Mouse (Mus musculus): ENCODE measurements around the gene Rpl6. TPM values are rescaled to one million over a fixed set of nuclear protein-coding genes. Genes with fewer than 3 reads are reported as not detected.

Rpl6 gene
- polyA plus RNA-seq, 1 experiment from 2014 or later, result 377 TPM

- Histone ChIP-seq H3K4me1 (replicated peaks) (peaks cover 43% of the 10 kb centered on the region), H3K4me2 (no peak overlapping the region), H3K4me3 (no peak overlapping the region), H3K9ac (no peak overlapping the region), H3K27ac (ENCODE audit: poor library complexity, severe bottlenecking) (peak overlapping the region; percentile 8; the same call in 1 of the 2 replicates), H3K9me3 (replicated peaks) (no peaks in the 10 kb centered on the region), H3K36me3 (no peaks in the 10 kb centered on the region), H3K27me3 (replicated peaks) (no peaks in the 10 kb centered on the region)
- WGBS, result 74% methylated on average over 1 of the region's 1 CpGs
- ATAC-seq (ENCODE audit: insufficient number of reproducible peaks, low FRiP score), result peak; percentile 79
These were observed 38.4 kb downstream of the Rpl6 start for GRCm38 (mm10) chr5:121242701-121243100.

- Histone ChIP-seq H3K9ac (no peak overlapping the region), H3K36me3 (no peaks in the 10 kb centered on the region), H3K4me1 (replicated peaks) (peaks cover 46% of the 10 kb centered on the region), H3K27ac (ENCODE audit: poor library complexity, severe bottlenecking) (no peak overlapping the region), H3K4me3 (no peak overlapping the region), H3K27me3 (replicated peaks) (no peaks in the 10 kb centered on the region), H3K9me3 (replicated peaks) (no peaks in the 10 kb centered on the region), H3K4me2 (no peak overlapping the region)
- WGBS, result 84% methylated on average over 1 of the region's 1 CpGs
- no peak for ATAC-seq (ENCODE audit: insufficient number of reproducible peaks, low FRiP score)
These were observed 39.5 kb downstream of the Rpl6 start for GRCm38 (mm10) chr5:121243676-121244364.

GRCm38 (mm10) chr5:121244365-121244731 lies 40.1 kb downstream of the Rpl6 start:
- Histone ChIP-seq H3K27ac (ENCODE audit: poor library complexity, severe bottlenecking) (no peak overlapping the region), H3K4me1 (replicated peaks) (peaks cover 49% of the 10 kb centered on the region)
- WGBS, result 72% methylated on average over 5 of the region's 5 CpGs

DNA sequence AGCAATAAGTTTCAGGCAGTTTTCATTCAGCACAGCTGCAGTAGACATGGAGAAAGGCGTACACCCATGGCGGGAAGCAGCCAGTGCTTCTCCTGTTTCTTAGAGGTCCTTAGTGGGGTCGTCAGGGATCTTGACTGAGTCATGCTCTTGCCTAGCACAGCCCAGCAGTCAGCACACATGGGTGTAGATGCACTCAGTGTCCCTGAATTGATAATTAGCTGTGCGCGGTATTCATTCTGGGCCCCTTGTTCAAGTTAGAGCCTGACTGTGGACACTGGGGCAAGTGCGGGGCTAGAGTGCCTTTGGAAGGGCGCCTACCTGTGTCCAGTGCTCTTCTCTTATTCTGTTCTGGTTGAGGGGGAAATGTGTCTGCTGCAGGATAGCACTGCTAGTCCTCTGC lies 40.9 kb downstream of the Rpl6 start:
- no peaks in the 10 kb centered on the region for H3K27me3 ChIP-seq (replicated peaks)
- H3K4me3 ChIP-seq, result no peak overlapping the region
- no peak overlapping the region for H3K27ac ChIP-seq (ENCODE audit: poor library complexity, severe bottlenecking)
- peaks cover 42% of the 10 kb centered on the region for H3K4me1 ChIP-seq (replicated peaks)
- 79% methylated on average over 7 of the region's 7 CpGs for WGBS
- H3K9me3 ChIP-seq (replicated peaks), result no peaks in the 10 kb centered on the region
- ATAC-seq (ENCODE audit: insufficient number of reproducible peaks, low FRiP score), result no peak
- no peak overlapping the region for H3K9ac ChIP-seq
- H3K4me2 ChIP-seq, result no peak overlapping the region
- 0 out of 2 replicates have a peak, but pooled peaks cover 2% of the 10 kb centered on the region for H3K36me3 ChIP-seq

More at GRCm38 (mm10) chr5:121244365-121244731, 40.1 kb downstream of the Rpl6 start:
- Histone ChIP-seq H3K4me2 (no peak overlapping the region), H3K27me3 (replicated peaks) (no peaks in the 10 kb centered on the region), H3K4me3 (no peak overlapping the region), H3K36me3 (no peaks in the 10 kb centered on the region), H3K9ac (no peak overlapping the region), H3K9me3 (replicated peaks) (no peaks in the 10 kb centered on the region)
- ATAC-seq (ENCODE audit: insufficient number of reproducible peaks, low FRiP score), result no peak

GRCm38 (mm10) chr5:121248766-121249394 lies 44.6 kb downstream of the Rpl6 start:
- H3K4me2 ChIP-seq, result no peak overlapping the region
- no peaks in the 10 kb centered on the region for H3K27me3 ChIP-seq (replicated peaks)
- no peak overlapping the region for H3K4me3 ChIP-seq
- peak; percentile 37; the same call in 1 of the 2 replicates for ATAC-seq (ENCODE audit: insufficient number of reproducible peaks, low FRiP score)
- peaks cover 4% of the 10 kb centered on the region; the same call in 1 of the 2 replicates for H3K36me3 ChIP-seq
- 55% methylated on average over 3 of the region's 3 CpGs for WGBS
- H3K9ac ChIP-seq, result no peak overlapping the region
- no peaks in the 10 kb centered on the region for H3K9me3 ChIP-seq (replicated peaks)
- no peak overlapping the region for H3K27ac ChIP-seq (ENCODE audit: poor library complexity, severe bottlenecking)
- H3K4me1 ChIP-seq (replicated peaks), result peaks cover 22% of the 10 kb centered on the region

DNA sequence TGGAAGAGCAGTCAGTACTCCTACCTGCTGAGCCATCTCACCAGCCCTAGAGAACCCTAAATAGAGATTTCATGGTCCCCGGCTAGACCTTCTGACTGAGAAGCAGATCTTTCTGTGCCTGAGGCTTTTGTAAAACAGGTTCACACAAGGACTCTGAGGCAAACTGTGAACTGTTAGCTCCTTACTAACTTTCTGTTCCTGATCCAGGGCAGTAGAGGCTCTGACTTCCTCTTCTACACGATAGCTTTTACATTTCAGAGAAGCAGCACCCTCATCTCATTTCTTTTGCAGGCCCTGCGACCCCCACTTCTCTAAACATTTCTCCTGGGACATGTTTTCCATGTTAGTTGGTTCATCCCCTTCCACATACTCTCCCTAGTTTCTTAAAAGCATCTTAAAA lies 45.4 kb downstream of the Rpl6 start:
- no peak for ATAC-seq (ENCODE audit: insufficient number of reproducible peaks, low FRiP score)
- peaks cover 18% of the 10 kb centered on the region for H3K4me1 ChIP-seq (replicated peaks)
- H3K4me2 ChIP-seq, result no peak overlapping the region
- 87% methylated on average over 3 of the region's 3 CpGs for WGBS
- H3K9me3 ChIP-seq (replicated peaks), result no peaks in the 10 kb centered on the region
- H3K27me3 ChIP-seq (replicated peaks), result no peaks in the 10 kb centered on the region
- H3K36me3 ChIP-seq, result peaks cover 12% of the 10 kb centered on the region
- H3K27ac ChIP-seq (ENCODE audit: poor library complexity, severe bottlenecking), result no peak overlapping the region
- no peak overlapping the region for H3K9ac ChIP-seq
- H3K4me3 ChIP-seq, result no peak overlapping the region

DNA sequence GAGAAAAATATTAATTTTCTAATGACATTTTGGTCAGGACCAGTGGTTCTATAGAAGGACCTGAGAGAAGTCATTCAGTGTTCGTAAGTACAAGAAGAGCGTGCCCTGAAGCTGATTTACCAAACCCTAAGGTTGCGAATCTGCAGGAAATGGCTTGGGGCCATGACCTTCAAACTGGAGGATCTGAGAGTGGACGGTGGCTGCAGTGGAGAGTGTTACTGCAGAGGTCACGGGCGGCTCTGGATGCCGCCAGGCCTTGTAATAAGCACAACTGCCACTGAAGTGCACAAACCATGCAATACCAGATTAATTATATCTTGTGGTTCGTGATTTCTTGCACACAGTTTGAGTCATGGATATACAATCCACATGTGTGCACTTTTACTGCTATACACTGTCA lies 47.5 kb downstream of the Rpl6 start:
- no peak overlapping the region for H3K4me3 ChIP-seq
- no peak overlapping the region for H3K9ac ChIP-seq
- no peak overlapping the region for H3K4me2 ChIP-seq
- peaks cover 9% of the 10 kb centered on the region for H3K4me1 ChIP-seq (replicated peaks)
- H3K27ac ChIP-seq (ENCODE audit: poor library complexity, severe bottlenecking), result no peak overlapping the region
- no peak for ATAC-seq (ENCODE audit: insufficient number of reproducible peaks, low FRiP score)
- no peaks in the 10 kb centered on the region for H3K9me3 ChIP-seq (replicated peaks)
- peaks cover 20% of the 10 kb centered on the region for H3K36me3 ChIP-seq
- H3K27me3 ChIP-seq (replicated peaks), result no peaks in the 10 kb centered on the region
- 53% methylated on average over 8 of the region's 8 CpGs for WGBS

DNA sequence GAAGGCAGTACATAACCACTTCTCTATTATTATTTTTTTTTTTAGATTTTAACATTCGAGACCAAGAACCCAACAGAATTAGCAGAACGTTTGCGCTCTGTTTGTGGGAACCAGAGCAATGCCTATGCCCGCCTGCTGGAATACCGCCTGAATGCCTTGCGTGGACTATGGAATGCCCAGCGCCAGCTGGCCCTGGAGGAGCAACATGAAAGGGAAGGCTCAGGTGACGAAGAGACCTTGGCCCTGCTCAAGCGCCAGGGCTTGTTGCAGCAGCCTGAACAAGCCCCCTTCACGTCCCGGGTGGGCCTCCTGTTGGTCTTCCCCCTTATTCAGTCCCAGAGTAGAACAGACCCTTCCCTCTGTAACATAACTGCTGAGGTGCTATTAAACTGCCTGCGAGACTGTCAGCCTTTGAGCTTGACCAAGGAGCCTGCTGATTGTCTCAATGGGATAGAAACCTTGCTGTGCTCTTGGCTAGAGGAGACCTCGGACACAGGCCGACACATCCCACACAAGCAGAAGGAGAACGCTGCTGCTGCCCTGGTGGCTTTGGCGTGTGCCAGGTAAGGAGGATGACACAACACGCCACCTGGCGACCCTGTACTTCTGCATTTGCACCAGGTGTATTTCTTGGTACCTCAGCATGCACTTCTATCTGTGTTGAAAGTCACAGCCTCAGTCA lies 49.7 kb downstream of the Rpl6 start:
- Histone ChIP-seq H3K4me1 (replicated peaks) (peaks cover 5% of the 10 kb centered on the region), H3K9me3 (replicated peaks) (no peaks in the 10 kb centered on the region), H3K4me3 (no peak overlapping the region), H3K27me3 (replicated peaks) (no peaks in the 10 kb centered on the region), H3K36me3 (peaks cover 34% of the 10 kb centered on the region), H3K4me2 (no peak overlapping the region), H3K9ac (no peak overlapping the region), H3K27ac (ENCODE audit: poor library complexity, severe bottlenecking) (no peak overlapping the region)
- ATAC-seq (ENCODE audit: insufficient number of reproducible peaks, low FRiP score), result no peak
- 91% methylated on average over 18 of the region's 18 CpGs for WGBS

GRCm38 (mm10) chr5:121254977-121255376 lies 50.7 kb downstream of the Rpl6 start:
- 0 out of 2 replicates have a peak, but pooled peaks cover 3% of the 10 kb centered on the region for H3K4me1 ChIP-seq (replicated peaks)
- no peak overlapping the region for H3K4me3 ChIP-seq
- H3K27ac ChIP-seq (ENCODE audit: poor library complexity, severe bottlenecking), result no peak overlapping the region
- no peak for ATAC-seq (ENCODE audit: insufficient number of reproducible peaks, low FRiP score)
- no peaks in the 10 kb centered on the region for H3K9me3 ChIP-seq (replicated peaks)
- H3K27me3 ChIP-seq (replicated peaks), result no peaks in the 10 kb centered on the region
- 90% methylated on average over 7 of the region's 7 CpGs for WGBS
- H3K4me2 ChIP-seq, result no peak overlapping the region
- H3K9ac ChIP-seq, result no peak overlapping the region
- peaks cover 39% of the 10 kb centered on the region for H3K36me3 ChIP-seq

All from heart, embryonic 12.5 days (tissue).